Mouse (Mus musculus): ENCODE data around the gene Serpina3i.

DNA sequence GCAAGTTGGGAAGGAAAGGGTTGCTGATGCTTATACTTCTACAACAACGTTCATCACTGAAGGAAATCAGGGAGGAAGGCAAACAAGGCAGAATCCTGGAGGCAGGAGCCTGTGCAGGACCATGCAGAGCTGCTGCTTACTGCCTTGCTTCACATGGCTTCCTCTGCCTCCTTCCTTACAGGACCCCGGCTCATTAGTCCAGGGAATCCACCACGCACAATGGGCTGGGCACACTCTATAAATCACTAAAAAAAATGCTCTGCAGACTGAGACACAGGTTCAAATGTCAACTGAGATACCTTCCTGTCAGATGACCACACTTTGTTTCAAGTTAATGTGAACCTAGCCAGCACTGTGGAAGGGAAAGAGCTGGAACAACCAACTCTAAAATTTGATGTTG, 1.9 kb upstream of the Serpina3i start:
- TF ChIP-seq CTCF (conservative IDR thresholded peaks at IDR 0.05 in 1 of 2, IDR thresholded peaks at IDR 0.05 in 1 of 2; ENCODE audit: low read depth in 2 of 2, low read length in 2 of 2) (no peak), USF2 (conservative IDR thresholded peaks at IDR 0.05; ENCODE audit: low read depth, low read length) (no peak)
